Mouse (Mus musculus) stomach, postnatal 0 days (tissue): Measurements from ENCODE around the gene Efcab6. TPM values are rescaled to one million over a fixed set of nuclear protein-coding genes. Genes with fewer than 3 reads are reported as not detected.

Experiments
- ATAC-seq: fragments of 200-750 bp; cut with Nextera tagmentation; 2 replicates; pipeline ENCODE4 v1.8.0; 2017; ENCODE audit not compliant: low FRiP score, low TSS enrichment
- DNase-seq: peaks from one replicate; pipeline ENCODE4 v3.0.0-alpha.2; 2016; ENCODE audit warnings: low spot score
- H3K27ac ChIP-seq: fragments of 300-500 bp; sonication (generic); replicated peaks from 2 replicates; pipeline ENCODE4 v1.5.1; 2014; ENCODE audit warnings: mild to moderate bottlenecking, control low read depth
- H3K27me3 ChIP-seq: fragments of 300-500 bp; sonication (generic); 2 replicates; pipeline ENCODE4 v1.6.1; 2014; ENCODE audit warnings: low read length; ENCODE audit not compliant: control insufficient read depth, insufficient read depth
- H3K36me3 ChIP-seq: fragments of 300-500 bp; sonication (generic); 2 replicates; pipeline ENCODE4 v1.6.1; 2014; ENCODE audit warnings: low read length, mixed read lengths; ENCODE audit not compliant: control insufficient read depth, insufficient read depth
- H3K4me1 ChIP-seq: fragments of 300-500 bp; sonication (generic); replicated peaks from 2 replicates; pipeline ENCODE4 v1.6.1; 2014; ENCODE audit warnings: antibody characterized with exemption; ENCODE audit not compliant: control insufficient read depth, insufficient read depth
- H3K4me2 ChIP-seq: fragments of 300-500 bp; sonication (generic); replicated peaks from 2 replicates; pipeline ENCODE4 v1.6.1; 2014; ENCODE audit warnings: low read depth, mild to moderate bottlenecking, control low read depth, moderate library complexity
- H3K4me3 ChIP-seq: fragments of 300-500 bp; sonication (generic); 2 replicates; pipeline ENCODE4 v1.5.1; 2014; ENCODE audit warnings: low read depth, low read length, control low read depth
- H3K9ac ChIP-seq: fragments of 300-500 bp; sonication (generic); 2 replicates; pipeline ENCODE4 v1.6.1; 2014; ENCODE audit warnings: mild to moderate bottlenecking, low read length, control low read depth, mixed read lengths
- H3K9me3 ChIP-seq: fragments of 300-500 bp; sonication (generic); 2 replicates; pipeline ENCODE4 v1.6.1; 2016; ENCODE audit warnings: low read length; ENCODE audit not compliant: control insufficient read depth
- CTCF ChIP-seq: IDR thresholded peaks from 2 replicates; pipeline ENCODE4 v1.5.1; 2016; ENCODE audit warnings: antibody characterized with exemption, low read depth, mild to moderate bottlenecking, moderate library complexity
- EP300 ChIP-seq: optimal IDR thresholded peaks from 2 replicates; pipeline ENCODE3; 2016; ENCODE audit warnings: antibody characterized with exemption
- WGBS: fragments of 180-500 bp; shearing (Covaris S2); extraction: QIAGEN DNeasy Blood & Tissue Kit; methylation state at CpG from one replicate; pipeline ENCODE4 v1.1.7; 2014; 5-methylcytosine and 5-hydroxymethylcytosine counted together
- polyA plus RNA-seq: library from polyadenylated mRNA; unstranded; fragments of >200 nt; fragmentation: Nextera tagmentation; extraction: Ambion mirVana; gene quantifications from 2 replicates; pipeline ENCODE4 v1.2.1, GENCODE M21; 2015

The Efcab6 gene
- polyA plus RNA-seq, 1 experiment from 2014 or later = 0.07 TPM

DNA sequence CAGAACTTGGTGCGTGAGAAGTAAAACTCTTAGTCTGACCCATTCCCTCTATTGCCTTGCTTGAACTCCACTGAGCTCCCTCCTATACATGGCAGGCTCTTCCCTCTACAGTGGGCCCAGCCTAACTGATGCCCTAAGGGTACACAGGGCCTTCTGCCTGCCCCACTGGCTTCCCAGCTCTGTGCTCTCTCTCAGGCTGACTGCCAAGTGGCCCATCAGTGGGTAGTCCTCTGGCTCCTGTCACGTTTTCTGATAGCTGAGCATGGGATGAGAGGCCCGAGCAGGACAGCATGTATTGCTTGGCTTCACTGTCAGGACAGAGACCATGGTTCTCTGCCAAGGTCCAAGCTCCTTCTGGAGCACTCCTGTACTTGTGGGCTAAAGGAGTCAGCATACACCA is 106.8 kb downstream of the Efcab6 start:
- H3K36me3 ChIP-seq = no peaks in the 10 kb centered on the region
- no peak overlapping the region for H3K27ac ChIP-seq
- 73% methylated on average over 3 of the region's 3 CpGs for WGBS
- H3K4me1 ChIP-seq = no peaks in the 10 kb centered on the region
- ATAC-seq (no peak), DNase-seq (no peak)
- no peak overlapping the region for H3K9ac ChIP-seq
- H3K9me3 ChIP-seq = no peaks in the 10 kb centered on the region
- no peaks in the 10 kb centered on the region for H3K27me3 ChIP-seq
- no peak overlapping the region for H3K4me2 ChIP-seq
- H3K4me3 ChIP-seq = no peak overlapping the region
- TF ChIP-seq EP300 = no peak
- no peak for TF ChIP-seq CTCF

- H3K4me3 ChIP-seq = no peak overlapping the region
- no peaks in the 10 kb centered on the region for H3K4me1 ChIP-seq
- no peak overlapping the region for H3K27ac ChIP-seq
- H3K4me2 ChIP-seq = no peak overlapping the region
- H3K9me3 ChIP-seq = no peaks in the 10 kb centered on the region
- WGBS = 83% methylated on average over 7 of the region's 7 CpGs
- no peak for TF ChIP-seq CTCF
- H3K9ac ChIP-seq = no peak overlapping the region
- H3K36me3 ChIP-seq = no peaks in the 10 kb centered on the region
- ATAC-seq (no peak), DNase-seq (no peak)
- no peaks in the 10 kb centered on the region for H3K27me3 ChIP-seq
Observed at GRCm38 (mm10) chr15:83956996-83957395, 108.2 kb downstream of the Efcab6 start.

DNA sequence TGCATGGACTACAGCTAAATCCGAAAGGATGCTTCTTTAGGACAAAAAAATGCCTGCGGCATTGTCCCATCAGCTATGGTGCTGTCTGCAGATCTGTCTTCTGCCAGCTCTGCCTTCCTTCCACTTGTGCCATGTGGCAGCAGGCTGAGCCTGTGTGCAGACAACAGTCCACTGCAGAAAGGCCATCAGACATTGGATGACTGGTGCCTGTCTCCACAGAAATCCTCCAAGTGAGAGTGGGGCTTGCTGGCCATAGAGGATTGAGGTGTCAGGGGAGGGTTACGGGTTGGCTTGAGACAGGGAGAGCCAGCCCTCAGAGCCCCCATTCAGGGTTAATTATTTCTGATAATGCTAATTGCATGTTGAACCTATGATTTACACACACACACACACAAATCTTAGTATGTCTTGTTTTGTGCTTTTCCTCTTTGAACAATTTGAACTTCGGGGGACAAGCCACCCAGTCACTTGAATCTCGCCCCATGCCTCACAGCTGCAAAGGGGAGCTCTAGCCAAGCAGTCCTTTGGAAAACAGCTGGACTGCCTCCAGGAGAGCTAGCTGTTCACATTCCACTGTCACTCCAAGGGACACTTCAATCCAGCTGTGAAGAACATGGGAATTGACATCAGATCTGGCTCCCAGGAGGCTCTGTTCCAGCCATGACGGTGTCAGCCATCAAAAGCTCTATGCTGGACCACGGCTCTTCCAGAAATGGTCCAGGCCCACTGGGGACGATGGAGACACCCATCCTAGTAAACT is 109.1 kb downstream of the Efcab6 start:
- 67% methylated on average over 8 of the region's 8 CpGs for WGBS
- Histone ChIP-seq H3K27ac (no peak overlapping the region), H3K4me1 (no peaks in the 10 kb centered on the region), H3K27me3 (no peaks in the 10 kb centered on the region), H3K9me3 (no peaks in the 10 kb centered on the region), H3K4me2 (no peak overlapping the region), H3K9ac (no peak overlapping the region), H3K36me3 (no peaks in the 10 kb centered on the region), H3K4me3 (no peak overlapping the region)
- no peak for DNase-seq
- ATAC-seq = no peak
- TF ChIP-seq EP300 (no peak), CTCF (no peak)

- no peak overlapping the region for H3K27ac ChIP-seq
- TF ChIP-seq CTCF (no peak), EP300 (no peak)
- no peaks in the 10 kb centered on the region for H3K4me1 ChIP-seq
- no peak overlapping the region for H3K4me2 ChIP-seq
- no peaks in the 10 kb centered on the region for H3K9me3 ChIP-seq
- no peak overlapping the region for H3K4me3 ChIP-seq
- DNase-seq (no peak), ATAC-seq (no peak)
- H3K9ac ChIP-seq = no peak overlapping the region
- no peaks in the 10 kb centered on the region for H3K27me3 ChIP-seq
- H3K36me3 ChIP-seq = no peaks in the 10 kb centered on the region
- WGBS = 47% methylated on average over 16 of the region's 16 CpGs
Observed at GRCm38 (mm10) chr15:83949729-83950491, 115.3 kb downstream of the Efcab6 start.

GRCm38 (mm10) chr15:83939703-83940102 is 125.5 kb downstream of the Efcab6 start:
- no peaks in the 10 kb centered on the region for H3K36me3 ChIP-seq
- DNase-seq (no peak), ATAC-seq (no peak)
- H3K27me3 ChIP-seq = no peaks in the 10 kb centered on the region
- no peak overlapping the region for H3K4me2 ChIP-seq
- no peak overlapping the region for H3K9ac ChIP-seq
- H3K9me3 ChIP-seq = no peaks in the 10 kb centered on the region
- no peak for TF ChIP-seq EP300
- peak; percentile 35 for TF ChIP-seq CTCF
- no peak overlapping the region for H3K27ac ChIP-seq
- H3K4me3 ChIP-seq = no peak overlapping the region
- no peaks in the 10 kb centered on the region for H3K4me1 ChIP-seq
- 32% methylated on average over 5 of the region's 5 CpGs for WGBS

- no peaks in the 10 kb centered on the region for H3K9me3 ChIP-seq
- ATAC-seq (no peak), DNase-seq (no peak)
- no peak overlapping the region for H3K4me2 ChIP-seq
- 97% methylated on average over 2 of the region's 2 CpGs for WGBS
- no peak overlapping the region for H3K9ac ChIP-seq
- no peak overlapping the region for H3K4me3 ChIP-seq
- no peaks in the 10 kb centered on the region for H3K27me3 ChIP-seq
- H3K27ac ChIP-seq = no peak overlapping the region
- H3K4me1 ChIP-seq = no peaks in the 10 kb centered on the region
- TF ChIP-seq CTCF = no peak
- no peaks in the 10 kb centered on the region for H3K36me3 ChIP-seq
Observed at GRCm38 (mm10) chr15:83938466-83938865, 126.7 kb downstream of the Efcab6 start.
